Mouse (Mus musculus) G1E (cell line): ENCODE measurements around the gene Arfgef2.

Source experiments
- CTCF ChIP-seq: IDR thresholded peaks from 2 replicates; pipeline ENCODE4 v1.5.1; 2012; ENCODE audit warnings: low read depth, low read length, inconsistent platforms, mixed read lengths
- GATA1 ChIP-seq: IDR thresholded peaks from 2 replicates; pipeline ENCODE4 v1.6.1; 2012; ENCODE audit warnings: borderline replicate concordance, low read length, inconsistent platforms, mixed read lengths
- GATA2 ChIP-seq: IDR thresholded peaks from 2 replicates; pipeline ENCODE4 v1.6.1; 2012; ENCODE audit warnings: low read depth, low read length, inconsistent platforms, borderline replicate concordance
- POLR2AphosphoS5 ChIP-seq: IDR thresholded peaks from 2 replicates; pipeline ENCODE4 v1.6.1; 2012; ENCODE audit warnings: low read depth, low read length, inconsistent platforms; ENCODE audit not compliant: insufficient replicate concordance
- TAL1 ChIP-seq: conservative IDR thresholded peaks from 2 replicates; pipeline ENCODE4 v1.6.1; 2012; ENCODE audit warnings: low read depth, low read length, inconsistent platforms, mixed read lengths

- TF ChIP-seq CTCF (no peak), GATA1 (no peak), POLR2AphosphoS5 (no peak), TAL1 (no peak), GATA2 (no peak)
These were observed 21.3 kb downstream of the Arfgef2 start for GRCm38 (mm10) chr2:166826491-166827224.
